Mouse (Mus musculus) CD8-positive naive resting alpha-beta T cell, adult 57 days (primary cell): ENCODE results near the gene Chrm2. TPM values are rescaled to one million over a fixed set of nuclear protein-coding genes. Genes with fewer than 3 reads are reported as not detected.

ENCODE experiments used
- total RNA-seq: library from RNA; stranded (reverse); gene quantifications from one replicate; pipeline ENCODE4 v1.2.4, GENCODE M21; 2023

The Chrm2 gene
- not detected for total RNA-seq

GRCm38 (mm10) chr6:36387612-36388400 is at the start of gene Chrm2:
Gene Chrm2, plus strand, starts transcription at chr6:36388084.

